Mouse (Mus musculus) cortical plate, adult 2 months (tissue): Measurements from ENCODE around the gene Kmt5a.

ENCODE experiments used
- CTCF ChIP-seq: fragments of 200-500 bp; IDR thresholded peaks from 2 replicates; pipeline ENCODE4 v1.5.1; 2011; ENCODE audit warnings: mild to moderate bottlenecking, control low read depth, low read length; ENCODE audit not compliant: insufficient read depth; ENCODE audit errors: extremely low read depth
- POLR2A ChIP-seq: fragments of 200-500 bp; IDR thresholded peaks from 2 replicates; pipeline ENCODE4 v1.6.1; 2011; ENCODE audit warnings: mild to moderate bottlenecking, low read length, control low read depth; ENCODE audit not compliant: insufficient read depth; ENCODE audit errors: extremely low read depth

DNA sequence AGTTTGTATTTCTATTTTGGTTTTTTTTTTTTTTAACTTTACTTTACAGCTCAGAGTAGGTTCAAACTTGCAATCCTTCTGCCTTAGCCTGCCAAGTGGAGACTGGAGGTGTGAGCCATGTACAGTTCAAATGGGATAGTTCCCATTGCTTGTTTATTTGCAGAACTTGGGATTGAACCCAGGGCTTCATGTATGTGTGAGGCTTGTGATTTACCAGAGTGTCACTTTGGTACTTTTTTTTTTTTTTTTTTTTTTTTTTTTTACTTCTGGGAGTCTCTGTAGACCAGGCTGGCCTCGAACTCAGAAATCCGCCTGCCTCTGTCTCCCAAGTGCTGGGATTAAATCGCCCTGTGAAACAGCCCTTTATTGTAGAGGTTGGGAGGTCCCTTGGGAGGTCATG, 4.5 kb downstream of the Kmt5a start:
- TF ChIP-seq CTCF (no peak), POLR2A (no peak)
